Mouse (Mus musculus) heart, postnatal 14 days (tissue): Measurements from ENCODE around the gene Cd200r3. TPM values are rescaled to one million over a fixed set of nuclear protein-coding genes. Genes with fewer than 3 reads are reported as not detected.
A peak's percentile ranks its signal among the peaks of the same experiment; 100 is the strongest.

ENCODE experiments used
- DNase-seq, 2 experiments: peaks; one replicate each; pipeline ENCODE4 v3.0.0; 2021 to 2022
- intact Hi-C: fragments of 180-260 bp; cut with DNase I; formaldehyde crosslinking; loops from one replicate; pipeline ENCODE4 v1.15.1; 2025
- total RNA-seq, 2 experiments: library from RNA; stranded (reverse); gene quantifications; 2 replicates each; pipeline ENCODE4 v1.2.3; 2021

Cd200r3 gene
- total RNA-seq, 2 experiments from 2014 or later: 0.22 TPM; not detected in 1

DNA sequence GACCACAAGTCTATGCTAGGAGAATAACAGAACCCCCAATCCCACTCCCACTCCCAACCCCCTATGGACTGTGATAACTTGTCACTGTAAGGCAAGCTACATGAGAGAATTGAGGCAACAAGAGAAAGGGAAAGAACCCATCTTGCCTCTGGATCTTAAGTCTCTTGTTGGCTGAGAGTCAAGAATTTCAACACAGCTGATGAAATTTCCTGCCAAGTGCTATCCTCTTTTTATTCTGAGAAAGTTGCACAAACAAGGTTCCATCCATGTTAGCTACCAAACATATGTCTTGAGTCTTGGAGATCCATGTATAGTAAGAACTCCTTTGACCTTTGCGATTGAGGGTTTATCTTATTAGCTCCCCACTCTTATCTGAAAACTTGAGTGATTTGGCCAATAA lies 86.0 kb downstream of the Cd200r3 start:
- intact Hi-C loops: loop anchor here (5.0 kb wide), 1 partner anchor 262 kb away; the partner anchor contains the start of gene Cd200r1
- DNase-seq: peak in 1 of 2 experiments; percentile 23

DNA sequence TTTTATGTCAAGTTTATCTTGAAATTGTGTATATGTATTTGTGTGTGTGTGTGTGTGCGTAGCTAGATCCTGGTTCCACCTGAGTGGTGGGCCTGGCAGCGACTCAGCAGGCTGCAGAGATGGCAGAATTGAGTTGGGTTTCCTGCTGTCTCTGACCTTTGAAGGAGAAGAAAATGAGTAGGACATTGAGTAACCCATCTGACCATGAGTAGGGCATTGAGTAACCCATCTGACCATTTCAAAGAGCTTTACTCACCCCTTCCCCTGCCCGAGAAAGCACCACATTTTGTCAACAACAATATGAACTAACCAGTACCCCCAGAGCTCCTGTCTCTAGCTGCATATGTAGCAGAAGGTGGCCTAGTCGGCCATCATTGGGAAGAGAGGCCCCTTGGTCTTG lies 86.6 kb downstream of the Cd200r3 start:
- intact Hi-C loops: no loop called here

DNA sequence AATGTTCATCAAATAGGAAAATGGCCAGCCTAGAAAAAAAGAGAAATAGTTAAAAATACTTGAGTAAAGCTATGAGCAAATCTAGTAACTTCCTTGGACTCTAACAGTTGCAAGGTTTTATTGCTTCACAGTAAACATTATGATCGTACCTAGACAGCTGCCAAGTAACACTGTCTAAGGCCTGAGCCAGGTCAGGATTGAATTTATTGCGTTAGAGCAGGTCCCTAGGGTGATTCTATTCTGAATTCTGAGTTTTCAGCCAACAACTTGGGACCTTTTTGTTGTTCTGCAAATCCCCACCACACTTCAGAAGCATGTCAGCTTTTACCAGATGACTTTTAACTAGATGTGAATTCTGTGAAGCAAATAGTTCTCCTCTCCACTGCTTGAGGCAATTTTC lies 87.3 kb downstream of the Cd200r3 start:
- peak in 1 of 2 experiments; percentile 13 for DNase-seq
- intact Hi-C loops: no loop called here

More for the DNA sequence above, 86.6 kb downstream of the Cd200r3 start:
- DNase-seq: no peak

Other genes with a start within 250 kb of the Cd200r3 start
- gene Nepro, start 219.4 kb upstream of the Cd200r3 start, total RNA-seq: 1 to 10 TPM; 4.6 to 7.2 TPM
- gene Gtpbp8, start 197.3 kb upstream of the Cd200r3 start, total RNA-seq: 10 to 100 TPM; 10.2 to 12.5 TPM
- gene Cd200r1, start 177.9 kb upstream of the Cd200r3 start, total RNA-seq: under 1 TPM; 0.33 to 0.66 TPM
- gene Cd200r4, start 131.9 kb upstream of the Cd200r3 start, total RNA-seq: not detected
- not detected for gene Cd200r2, start 76.6 kb upstream of the Cd200r3 start, total RNA-seq
- 100 to 1,000 TPM in 1 of 2 experiments, 10 to 100 TPM in 1; 95.7 to 117 TPM for gene Ccdc80, start 149.7 kb downstream of the Cd200r3 start, total RNA-seq
- 10 to 100 TPM; 12.2 to 14.1 TPM for gene Slc35a5, start 215.0 kb downstream of the Cd200r3 start, total RNA-seq
- gene Atg3, start 215.1 kb downstream of the Cd200r3 start, total RNA-seq: 10 to 100 TPM; 19.3 to 22.5 TPM